Mouse (Mus musculus): ENCODE data around the gene Olfr31. TPM values are rescaled to one million over a fixed set of nuclear protein-coding genes. Genes with fewer than 3 reads are reported as not detected.

Gene Olfr31
- polyA plus RNA-seq, 1 experiment from 2014 or later, result not detected

Other genes with a start within 250 kb of the Olfr31 start
- gene Psmd6, start 201.8 kb upstream of the Olfr31 start, polyA plus RNA-seq (2015; fragmentation: Nextera tagmentation; extraction: Ambion mirVana), result 288 and 313 TPM in 2 replicates
- not detected in 2 replicates for gene Olfr720, start 136.0 kb upstream of the Olfr31 start, polyA plus RNA-seq (2015; fragmentation: Nextera tagmentation; extraction: Ambion mirVana)
- 1.2 and 3.0 TPM in 2 replicates for gene Il3ra, start 23.4 kb downstream of the Olfr31 start, polyA plus RNA-seq (2015; fragmentation: Nextera tagmentation; extraction: Ambion mirVana)
- not detected in 2 replicates for gene Olfr721-ps1, start 78.5 kb downstream of the Olfr31 start, polyA plus RNA-seq (2015; fragmentation: Nextera tagmentation; extraction: Ambion mirVana)